Mouse (Mus musculus): ENCODE results near the gene Icam1. TPM values are rescaled to one million over a fixed set of nuclear protein-coding genes. Genes with fewer than 3 reads are reported as not detected.

Gene Icam1
- total and polyA plus RNA-seq, 2 experiments from 2014 or later: 9.0 to 19.1 TPM

GRCm38 (mm10) chr9:21011846-21012312 lies 3.9 kb upstream of the Icam1 start:
- ATAC-seq (ENCODE audit: insufficient read depth, low read depth) (peak; percentile 57), DNase-seq (ENCODE audit: low spot score) (no peak)
- Histone ChIP-seq H3K4me2 (ENCODE audit: low read depth, low read length) (no peak overlapping the region), H3K4me3 (ENCODE audit: low read depth, low read length) (no peak overlapping the region), H3K9me3 (replicated peaks; ENCODE audit: control insufficient read depth, low read length) (no peaks in the 10 kb centered on the region), H3K9ac (replicated peaks; ENCODE audit: low read depth, low read length) (no peak overlapping the region), H3K4me1 (ENCODE audit: control insufficient read depth, insufficient read depth) (no peaks in the 10 kb centered on the region), H3K27me3 (ENCODE audit: control insufficient read depth, insufficient read depth, low read length) (peaks cover 20% of the 10 kb centered on the region; the same call in 1 of the 2 replicates), H3K27ac (ENCODE audit: low read depth) (peak overlapping the region; percentile 75), H3K36me3 (replicated peaks; ENCODE audit: control insufficient read depth, insufficient read depth, low read length) (peaks cover 23% of the 10 kb centered on the region)
- TF ChIP-seq EP300 (IDR thresholded peaks at IDR 0.05; ENCODE audit: low read depth) (0 out of 2 replicates have a peak, but pooled peaks have one; percentile 45), CTCF (IDR thresholded peaks at IDR 0.05; ENCODE audit: low read depth) (no peak)
- 40% methylated on average over 5 of the region's 5 CpGs for WGBS

GRCm38 (mm10) chr9:21012368-21012767 lies 3.4 kb upstream of the Icam1 start:
- no peak overlapping the region for H3K4me3 ChIP-seq (ENCODE audit: low read depth, low read length)
- no peaks in the 10 kb centered on the region; the same call in 1 of the 2 replicates for H3K4me1 ChIP-seq (ENCODE audit: control insufficient read depth, insufficient read depth)
- H3K27me3 ChIP-seq (ENCODE audit: control insufficient read depth, insufficient read depth, low read length): peaks cover 25% of the 10 kb centered on the region
- TF ChIP-seq EP300 (IDR thresholded peaks at IDR 0.05; ENCODE audit: low read depth) (no peak), CTCF (IDR thresholded peaks at IDR 0.05; ENCODE audit: low read depth) (peak; percentile 14)
- H3K9ac ChIP-seq (replicated peaks; ENCODE audit: low read depth, low read length): no peak overlapping the region
- 37% methylated on average over 1 of the region's 1 CpGs for WGBS
- peaks cover 18% of the 10 kb centered on the region for H3K36me3 ChIP-seq (replicated peaks; ENCODE audit: control insufficient read depth, insufficient read depth, low read length)
- ATAC-seq (ENCODE audit: insufficient read depth, low read depth): no peak
- DNase-seq (ENCODE audit: low spot score): no peak
- no peaks in the 10 kb centered on the region for H3K9me3 ChIP-seq (replicated peaks; ENCODE audit: control insufficient read depth, low read length)
- H3K4me2 ChIP-seq (ENCODE audit: low read depth, low read length): no peak overlapping the region
- H3K27ac ChIP-seq (ENCODE audit: low read depth): peak overlapping the region; percentile 75

- Histone ChIP-seq H3K9me3 (replicated peaks; ENCODE audit: control insufficient read depth, low read length) (no peaks in the 10 kb centered on the region), H3K27ac (ENCODE audit: low read depth) (peak overlapping the region; percentile 54), H3K27me3 (ENCODE audit: control insufficient read depth, insufficient read depth, low read length) (peaks cover 28% of the 10 kb centered on the region), H3K4me1 (ENCODE audit: control insufficient read depth, insufficient read depth) (no peaks in the 10 kb centered on the region; the same call in 1 of the 2 replicates), H3K4me2 (ENCODE audit: low read depth, low read length) (peak overlapping the region; percentile 58), H3K4me3 (ENCODE audit: low read depth, low read length) (peak overlapping the region; percentile 43), H3K9ac (replicated peaks; ENCODE audit: low read depth, low read length) (no peak overlapping the region), H3K36me3 (replicated peaks; ENCODE audit: control insufficient read depth, insufficient read depth, low read length) (no peaks in the 10 kb centered on the region)
- peak; percentile 44 for DNase-seq (ENCODE audit: low spot score)
- peak; percentile 63 for ATAC-seq (ENCODE audit: insufficient read depth, low read depth)
- TF ChIP-seq EP300 (IDR thresholded peaks at IDR 0.05; ENCODE audit: low read depth) (no peak), CTCF (IDR thresholded peaks at IDR 0.05; ENCODE audit: low read depth) (no peak)
- 4% methylated on average over 29 of the region's 29 CpGs for WGBS
These were observed 854 bp upstream of the Icam1 start for GRCm38 (mm10) chr9:21014691-21015570.

GRCm38 (mm10) chr9:21016331-21017176 lies 769 bp downstream of the Icam1 start:
- 5% methylated on average over 17 of the region's 17 CpGs for WGBS
- DNase-seq (ENCODE audit: low spot score): no peak
- H3K9ac ChIP-seq (replicated peaks; ENCODE audit: low read depth, low read length): no peak overlapping the region

GRCm38 (mm10) chr9:21017177-21017575 lies 1.4 kb downstream of the Icam1 start:
- no peak for DNase-seq (ENCODE audit: low spot score)
- Histone ChIP-seq H3K4me3 (ENCODE audit: low read depth, low read length) (peak overlapping the region; percentile 43), H3K9me3 (replicated peaks; ENCODE audit: control insufficient read depth, low read length) (no peaks in the 10 kb centered on the region), H3K27ac (ENCODE audit: low read depth) (no peak overlapping the region), H3K9ac (replicated peaks; ENCODE audit: low read depth, low read length) (no peak overlapping the region), H3K4me2 (ENCODE audit: low read depth, low read length) (peak overlapping the region; percentile 58), H3K4me1 (ENCODE audit: control insufficient read depth, insufficient read depth) (no peaks in the 10 kb centered on the region; the same call in 1 of the 2 replicates), H3K36me3 (replicated peaks; ENCODE audit: control insufficient read depth, insufficient read depth, low read length) (no peaks in the 10 kb centered on the region), H3K27me3 (ENCODE audit: control insufficient read depth, insufficient read depth, low read length) (peaks cover 28% of the 10 kb centered on the region)
- WGBS: 28% methylated on average over 4 of the region's 4 CpGs
- TF ChIP-seq EP300 (IDR thresholded peaks at IDR 0.05; ENCODE audit: low read depth): no peak
- no peak for TF ChIP-seq CTCF (IDR thresholded peaks at IDR 0.05; ENCODE audit: low read depth)
- no peak for ATAC-seq (ENCODE audit: insufficient read depth, low read depth)

More at GRCm38 (mm10) chr9:21016331-21017176, 769 bp downstream of the Icam1 start:
- ATAC-seq (ENCODE audit: insufficient read depth, low read depth): no peak
- peak overlapping the region; percentile 43 for H3K4me3 ChIP-seq (ENCODE audit: low read depth, low read length)
- no peaks in the 10 kb centered on the region; the same call in 1 of the 2 replicates for H3K4me1 ChIP-seq (ENCODE audit: control insufficient read depth, insufficient read depth)
- no peaks in the 10 kb centered on the region for H3K36me3 ChIP-seq (replicated peaks; ENCODE audit: control insufficient read depth, insufficient read depth, low read length)
- no peak for TF ChIP-seq EP300 (IDR thresholded peaks at IDR 0.05; ENCODE audit: low read depth)
- no peak for TF ChIP-seq CTCF (IDR thresholded peaks at IDR 0.05; ENCODE audit: low read depth)
- H3K4me2 ChIP-seq (ENCODE audit: low read depth, low read length): peak overlapping the region; percentile 58
- peak overlapping the region; percentile 54; the same call in 1 of the 2 replicates for H3K27ac ChIP-seq (ENCODE audit: low read depth)
- no peaks in the 10 kb centered on the region for H3K9me3 ChIP-seq (replicated peaks; ENCODE audit: control insufficient read depth, low read length)
- peaks cover 28% of the 10 kb centered on the region for H3K27me3 ChIP-seq (ENCODE audit: control insufficient read depth, insufficient read depth, low read length)

Data from heart, postnatal 0 days (tissue).